Mouse (Mus musculus) kidney, embryonic 15.5 days (tissue): Measurements from ENCODE around the gene Zmym6. TPM values are rescaled to one million over a fixed set of nuclear protein-coding genes. Genes with fewer than 3 reads are reported as not detected.

Experiments used
- ATAC-seq: fragments of 200-750 bp; cut with Nextera tagmentation; replicated peaks from 2 replicates; pipeline ENCODE4 v1.8.0; 2017; ENCODE audit warnings: moderate TSS enrichment; ENCODE audit not compliant: low FRiP score
- H3K27ac ChIP-seq: fragments of 300-500 bp; sonication (generic); 2 replicates; pipeline ENCODE4 v1.5.1; 2015; ENCODE audit warnings: mild to moderate bottlenecking, inconsistent platforms
- H3K27me3 ChIP-seq: fragments of 300-500 bp; sonication (generic); 2 replicates; pipeline ENCODE4 v1.6.1; 2015; ENCODE audit warnings: inconsistent platforms
- H3K36me3 ChIP-seq: fragments of 300-500 bp; sonication (generic); 2 replicates; pipeline ENCODE4 v1.6.1; 2015; ENCODE audit warnings: inconsistent platforms
- H3K4me1 ChIP-seq: fragments of 300-500 bp; sonication (generic); 2 replicates; pipeline ENCODE4 v1.6.1; 2015; ENCODE audit warnings: inconsistent platforms
- H3K4me2 ChIP-seq: fragments of 300-500 bp; sonication (generic); 2 replicates; pipeline ENCODE4 v1.6.1; 2015; ENCODE audit warnings: moderate library complexity, mild to moderate bottlenecking, inconsistent platforms
- H3K4me3 ChIP-seq: fragments of 300-500 bp; sonication (generic); replicated peaks from 2 replicates; pipeline ENCODE4 v1.5.1; 2015; ENCODE audit warnings: mild to moderate bottlenecking, inconsistent platforms
- H3K9ac ChIP-seq: fragments of 300-500 bp; sonication (generic); 2 replicates; pipeline ENCODE4 v1.6.1; 2015; ENCODE audit warnings: mild to moderate bottlenecking, inconsistent platforms
- H3K9me3 ChIP-seq: fragments of 300-500 bp; sonication (generic); replicated peaks from 2 replicates; pipeline ENCODE4 v1.6.1; 2016; ENCODE audit warnings: inconsistent platforms
- WGBS: fragments of 180-500 bp; shearing (Covaris S2); methylation state at CpG from one replicate; pipeline ENCODE4 v1.1.7; 2015; ENCODE audit warnings: mixed read lengths; 5-methylcytosine and 5-hydroxymethylcytosine counted together
- polyA plus RNA-seq: library from polyadenylated mRNA; unstranded; fragments of >200 nt; fragmentation: Nextera tagmentation; extraction: Ambion mirVana; gene quantifications from 2 replicates; pipeline ENCODE4 v1.2.1, GENCODE M21; 2015

The Zmym6 gene
- polyA plus RNA-seq, 1 experiment from 2014 or later = 19.3 TPM

GRCm38 (mm10) chr4:127137591-127137990 is 60.4 kb downstream of the Zmym6 start:
- Histone ChIP-seq H3K36me3 (no peaks in the 10 kb centered on the region), H3K9me3 (no peaks in the 10 kb centered on the region), H3K27me3 (no peaks in the 10 kb centered on the region), H3K4me1 (no peaks in the 10 kb centered on the region), H3K27ac (no peak overlapping the region), H3K4me3 (no peak overlapping the region), H3K9ac (no peak overlapping the region), H3K4me2 (no peak overlapping the region)
- no peak for ATAC-seq
- 77% methylated on average over 5 of the region's 5 CpGs for WGBS

GRCm38 (mm10) chr4:127138486-127138885 is 61.3 kb downstream of the Zmym6 start:
- WGBS = 52% methylated on average over 6 of the region's 6 CpGs
- no peak overlapping the region for H3K9ac ChIP-seq
- H3K4me2 ChIP-seq = no peak overlapping the region
- H3K27me3 ChIP-seq = no peaks in the 10 kb centered on the region
- no peak for ATAC-seq
- no peak overlapping the region for H3K27ac ChIP-seq
- no peak overlapping the region for H3K4me3 ChIP-seq
- H3K36me3 ChIP-seq = no peaks in the 10 kb centered on the region
- H3K9me3 ChIP-seq = no peaks in the 10 kb centered on the region
- no peaks in the 10 kb centered on the region for H3K4me1 ChIP-seq

GRCm38 (mm10) chr4:127150031-127150430 is 72.8 kb downstream of the Zmym6 start:
- Histone ChIP-seq H3K27ac (no peak overlapping the region), H3K27me3 (no peaks in the 10 kb centered on the region), H3K4me3 (no peak overlapping the region), H3K4me2 (no peak overlapping the region), H3K9me3 (no peaks in the 10 kb centered on the region), H3K36me3 (no peaks in the 10 kb centered on the region), H3K9ac (no peak overlapping the region), H3K4me1 (no peaks in the 10 kb centered on the region)
- ATAC-seq = no peak
- 78% methylated on average over 13 of the region's 13 CpGs for WGBS

- H3K9me3 ChIP-seq = no peaks in the 10 kb centered on the region
- ATAC-seq = no peak
- H3K27ac ChIP-seq = no peak overlapping the region
- H3K36me3 ChIP-seq = no peaks in the 10 kb centered on the region
- no peak overlapping the region for H3K4me3 ChIP-seq
- H3K4me2 ChIP-seq = no peak overlapping the region
- no peaks in the 10 kb centered on the region for H3K27me3 ChIP-seq
- H3K4me1 ChIP-seq = no peaks in the 10 kb centered on the region
- no peak overlapping the region for H3K9ac ChIP-seq
- WGBS = 60% methylated on average over 1 of the region's 1 CpGs
These were observed 76.2 kb downstream of the Zmym6 start for GRCm38 (mm10) chr4:127153345-127153744.

DNA sequence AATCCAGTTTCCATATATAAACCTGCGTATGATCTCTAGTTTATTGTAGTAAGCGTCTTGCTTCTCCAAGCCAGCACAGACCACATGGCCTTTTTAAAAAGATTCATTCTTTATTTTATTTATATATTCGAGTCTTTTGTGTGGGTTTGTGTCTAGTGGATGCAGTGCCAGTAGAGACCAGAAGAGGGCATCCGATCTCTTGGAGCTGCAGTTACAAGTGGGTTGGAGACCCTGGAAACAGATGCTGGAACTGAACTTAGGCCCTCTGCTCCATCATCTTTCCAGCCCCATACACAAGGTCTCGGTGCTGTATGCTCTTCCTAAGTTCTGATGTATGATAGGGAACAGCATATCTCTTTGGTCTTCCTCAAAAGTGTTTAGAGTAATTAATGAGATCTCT is 78.6 kb downstream of the Zmym6 start:
- Histone ChIP-seq H3K27ac (no peak overlapping the region), H3K9me3 (no peaks in the 10 kb centered on the region), H3K36me3 (no peaks in the 10 kb centered on the region), H3K9ac (no peak overlapping the region), H3K4me1 (no peaks in the 10 kb centered on the region), H3K4me2 (no peak overlapping the region), H3K27me3 (no peaks in the 10 kb centered on the region), H3K4me3 (no peak overlapping the region)
- 66% methylated on average over 5 of the region's 5 CpGs for WGBS
- no peak for ATAC-seq

DNA sequence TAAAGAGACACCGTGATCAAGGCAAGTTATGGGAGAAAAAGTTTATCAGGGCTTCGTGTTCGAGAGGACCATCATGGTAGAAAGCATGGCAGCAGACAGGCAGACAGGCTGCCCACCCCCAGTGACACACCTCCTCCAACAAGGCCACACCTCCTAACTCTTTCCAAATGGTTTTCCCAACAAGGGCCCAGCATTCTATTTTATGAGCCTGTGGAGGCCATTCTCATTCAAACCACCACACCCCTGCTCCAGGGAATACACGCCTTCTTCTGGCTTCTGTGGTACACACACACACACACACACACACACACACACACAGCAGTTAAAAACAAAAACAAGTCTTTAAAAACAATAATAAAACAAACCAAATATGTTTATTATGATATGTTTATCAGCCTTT is 80.6 kb downstream of the Zmym6 start:
- H3K4me3 ChIP-seq = no peak overlapping the region
- 87% methylated on average over 4 of the region's 4 CpGs for WGBS
- no peaks in the 10 kb centered on the region for H3K36me3 ChIP-seq
- no peak overlapping the region for H3K27ac ChIP-seq
- H3K27me3 ChIP-seq = 0 out of 2 replicates have a peak, but pooled peaks cover 2% of the 10 kb centered on the region
- ATAC-seq = no peak
- no peak overlapping the region for H3K9ac ChIP-seq
- H3K4me2 ChIP-seq = no peak overlapping the region
- no peaks in the 10 kb centered on the region for H3K4me1 ChIP-seq
- H3K9me3 ChIP-seq = no peaks in the 10 kb centered on the region

GRCm38 (mm10) chr4:127163926-127164325 is 86.7 kb downstream of the Zmym6 start:
- H3K27ac ChIP-seq = no peak overlapping the region
- peaks cover 11% of the 10 kb centered on the region for H3K4me1 ChIP-seq
- peaks cover 51% of the 10 kb centered on the region for H3K27me3 ChIP-seq
- H3K36me3 ChIP-seq = no peaks in the 10 kb centered on the region
- WGBS = 50% methylated on average over 8 of the region's 8 CpGs
- H3K4me3 ChIP-seq = no peak overlapping the region
- no peaks in the 10 kb centered on the region for H3K9me3 ChIP-seq
- H3K4me2 ChIP-seq = no peak overlapping the region
- H3K9ac ChIP-seq = no peak overlapping the region
- no peak for ATAC-seq

DNA sequence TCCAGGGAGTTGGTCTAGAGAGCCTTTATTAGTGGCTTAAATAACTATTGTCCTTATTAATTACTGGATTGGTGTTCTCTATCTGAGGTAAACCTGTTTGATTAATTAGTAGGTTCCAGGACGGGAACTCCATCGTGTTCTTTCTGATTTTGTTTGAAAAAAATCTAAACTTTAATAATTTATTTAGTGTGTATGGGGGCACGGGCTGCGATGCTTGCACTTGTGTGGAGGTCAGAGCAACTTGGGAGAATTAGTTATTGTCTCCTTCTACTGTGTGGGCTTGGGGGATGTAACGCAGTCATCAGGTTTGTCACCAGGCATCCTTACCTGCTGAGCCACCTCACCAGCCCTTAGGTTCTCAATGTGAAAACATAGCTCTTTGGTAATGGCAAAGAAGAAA is 89.9 kb downstream of the Zmym6 start:
- no peak overlapping the region for H3K4me2 ChIP-seq
- no peak overlapping the region for H3K9ac ChIP-seq
- H3K4me3 ChIP-seq = no peak overlapping the region
- H3K9me3 ChIP-seq = no peaks in the 10 kb centered on the region
- no peak overlapping the region for H3K27ac ChIP-seq
- no peak for ATAC-seq
- no peaks in the 10 kb centered on the region for H3K36me3 ChIP-seq
- H3K27me3 ChIP-seq = peaks cover 80% of the 10 kb centered on the region
- peaks cover 20% of the 10 kb centered on the region for H3K4me1 ChIP-seq
- 74% methylated on average over 5 of the region's 5 CpGs for WGBS

DNA sequence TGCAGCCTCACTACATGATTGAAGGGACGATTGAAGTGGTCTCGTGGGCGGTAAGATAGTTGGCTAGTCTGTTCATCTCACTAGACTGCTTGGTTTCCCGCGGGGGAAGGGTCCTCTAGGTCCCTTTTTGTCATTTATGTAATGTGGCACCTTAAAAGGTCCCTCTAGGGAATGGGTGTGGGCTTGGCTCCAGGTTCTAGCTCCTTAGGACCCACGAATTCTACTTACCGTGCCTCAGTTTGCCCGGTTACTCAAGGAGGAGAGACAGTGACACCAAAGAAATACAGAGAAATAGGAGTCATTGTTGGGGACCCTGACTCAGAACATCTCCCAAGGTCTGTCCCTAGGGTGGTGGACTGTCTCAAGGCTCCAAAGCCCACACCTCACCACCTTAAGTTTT is 90.5 kb downstream of the Zmym6 start:
- peaks cover 84% of the 10 kb centered on the region for H3K27me3 ChIP-seq
- no peak overlapping the region for H3K9ac ChIP-seq
- H3K4me1 ChIP-seq = peaks cover 22% of the 10 kb centered on the region
- H3K9me3 ChIP-seq = no peaks in the 10 kb centered on the region
- ATAC-seq = no peak
- no peak overlapping the region for H3K27ac ChIP-seq
- no peaks in the 10 kb centered on the region for H3K36me3 ChIP-seq
- WGBS = 17% methylated on average over 8 of the region's 8 CpGs
- H3K4me2 ChIP-seq = peak overlapping the region; percentile 100
- peak overlapping the region; percentile 73 for H3K4me3 ChIP-seq

GRCm38 (mm10) chr4:127168211-127168913 is 91.2 kb downstream of the Zmym6 start:
- Histone ChIP-seq H3K27ac (no peak overlapping the region), H3K9ac (peak overlapping the region; percentile 60), H3K9me3 (no peaks in the 10 kb centered on the region), H3K27me3 (peaks cover 88% of the 10 kb centered on the region), H3K4me3 (peak overlapping the region; percentile 73), H3K4me1 (peaks cover 27% of the 10 kb centered on the region), H3K4me2 (peak overlapping the region; percentile 100), H3K36me3 (no peaks in the 10 kb centered on the region)
- peak; percentile 70 for ATAC-seq
- 1% methylated on average over 39 of the region's 39 CpGs for WGBS

DNA sequence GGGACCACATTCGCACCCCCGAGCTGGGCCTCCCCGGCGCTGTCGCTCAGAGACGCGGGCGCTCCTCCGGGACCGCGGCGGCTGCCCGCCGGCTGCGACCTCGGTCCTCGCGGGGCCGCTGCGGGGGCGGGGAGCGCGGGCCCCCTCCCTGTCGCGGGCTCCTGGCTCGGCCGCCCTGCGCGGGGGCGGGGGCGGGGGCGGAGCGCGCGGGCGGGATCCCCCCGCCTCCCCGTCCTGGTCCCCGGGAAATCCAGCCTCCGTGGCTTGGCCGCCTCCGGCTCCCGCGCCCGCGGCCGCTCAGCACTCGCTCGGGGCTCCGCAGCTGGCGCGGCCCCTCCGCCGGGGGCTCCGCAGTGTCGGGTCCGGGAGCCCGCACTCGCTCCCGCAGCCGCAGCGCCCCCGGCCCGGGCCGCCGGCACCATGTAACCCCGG is 91.7 kb downstream of the Zmym6 start, which contains the start of gene Dlgap3:
TSS of gene Dlgap3 (plus strand) at position 291 of the 432 bp plus-strand sequence.
- peak; percentile 63 for ATAC-seq
- H3K27me3 ChIP-seq = peaks cover 86% of the 10 kb centered on the region
- under 1% methylated on average over 42 of the region's 67 CpGs for WGBS

DNA sequence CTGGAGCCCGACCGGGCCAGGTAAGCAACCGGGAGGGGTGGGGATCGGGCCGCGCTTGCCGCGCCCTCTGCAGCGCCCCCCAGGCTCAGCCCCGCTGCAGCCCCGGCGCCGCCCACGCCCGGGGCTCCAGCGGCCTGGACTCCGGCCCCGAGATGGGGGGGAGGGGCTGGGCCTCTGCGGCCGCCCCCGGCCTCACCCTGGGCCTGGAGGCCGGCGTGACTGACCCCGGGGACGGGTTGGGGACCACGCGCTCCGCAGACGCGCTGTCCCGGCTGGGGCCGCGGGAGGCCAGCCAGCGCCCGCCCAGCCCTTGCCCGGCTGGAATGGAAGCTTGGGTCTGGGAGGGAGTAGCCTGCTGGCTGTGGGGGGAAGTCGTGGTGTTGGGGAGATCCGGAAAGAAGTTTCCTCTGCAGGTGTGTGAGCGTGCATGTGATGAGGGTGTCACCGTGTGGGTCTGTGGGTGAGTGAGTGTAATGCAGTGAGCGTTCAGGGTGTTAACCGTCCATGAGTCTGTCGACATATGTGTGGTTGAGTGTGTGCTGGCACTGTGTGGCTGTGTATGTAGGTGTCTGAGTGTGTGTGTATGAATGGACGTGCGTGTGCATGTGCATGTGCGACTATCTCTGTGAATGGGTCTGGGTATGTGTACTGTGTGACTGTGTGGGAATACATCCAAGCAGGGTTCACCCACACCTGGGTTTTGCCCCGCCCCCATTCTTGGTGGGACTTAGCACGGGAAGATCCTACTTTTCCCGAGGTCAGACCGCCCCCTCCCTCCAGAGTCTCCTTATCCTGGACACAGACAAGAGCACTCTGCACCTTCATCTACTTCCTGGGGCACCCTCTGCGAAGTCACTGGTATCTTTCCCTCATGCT is 92.4 kb downstream of the Zmym6 start:
- peaks cover 27% of the 10 kb centered on the region for H3K4me1 ChIP-seq
- peaks cover 85% of the 10 kb centered on the region for H3K27me3 ChIP-seq
- no peaks in the 10 kb centered on the region for H3K36me3 ChIP-seq
- peak overlapping the region; percentile 100 for H3K4me2 ChIP-seq
- peak overlapping the region; percentile 60 for H3K9ac ChIP-seq
- H3K27ac ChIP-seq = no peak overlapping the region
- WGBS = 2% methylated on average over 44 of the region's 51 CpGs
- no peaks in the 10 kb centered on the region for H3K9me3 ChIP-seq
- peak overlapping the region; percentile 73 for H3K4me3 ChIP-seq
- peak; percentile 51 for ATAC-seq

More for the DNA sequence above, 91.7 kb downstream of the Zmym6 start, which contains the start of gene Dlgap3:
- H3K36me3 ChIP-seq = no peaks in the 10 kb centered on the region
- no peaks in the 10 kb centered on the region for H3K9me3 ChIP-seq
- peak within 1 kb of the TSS; percentile 73 for H3K4me3 ChIP-seq
- H3K4me1 ChIP-seq = peaks cover 27% of the 10 kb centered on the region
- H3K9ac ChIP-seq = peak within 1 kb of the TSS; percentile 60
- H3K27ac ChIP-seq = no peak within 1 kb of the TSS
- H3K4me2 ChIP-seq = peak within 1 kb of the TSS; percentile 100
